Mouse (Mus musculus) inflammation-experienced regulatory T-cells, adult 16 weeks (primary cell): ENCODE data around the gene C4b. TPM values are rescaled to one million over a fixed set of nuclear protein-coding genes. Genes with fewer than 3 reads are reported as not detected.

Source experiments
- polyA plus RNA-seq: library from polyadenylated mRNA; unstranded; fragments of 100-300 nt; shearing (Covaris generic); gene quantifications from one replicate; pipeline ENCODE4 v1.2.1, GENCODE M21; 2017

Gene C4b
- not detected for polyA plus RNA-seq

GRCm38 (mm10) chr17:34743719-34744118 lies at the start of gene C4b:
TSS of gene C4b (minus strand) at chr17:34743882.

Other genes starting within 250 kb of the C4b start
- gene Btnl6, start 226.5 kb downstream of the C4b start, polyA plus RNA-seq, result 0.34 TPM
- gene Notch4, start 179.6 kb downstream of the C4b start, polyA plus RNA-seq, result 0.06 TPM
- gene Gpsm3, start 154.1 kb downstream of the C4b start, polyA plus RNA-seq, result 285 TPM
- gene Pbx2, start 152.6 kb downstream of the C4b start, polyA plus RNA-seq, result 12.8 TPM
- gene Ager, start 146.0 kb downstream of the C4b start, polyA plus RNA-seq, result 2.7 TPM
- 115 TPM for gene Rnf5, start 140.2 kb downstream of the C4b start, polyA plus RNA-seq
- gene Agpat1, start 139.6 kb downstream of the C4b start, polyA plus RNA-seq, result 32.6 TPM
- 3.8 TPM for gene Egfl8, start 127.9 kb downstream of the C4b start, polyA plus RNA-seq
- 28.1 TPM for gene Ppt2, start 115.4 kb downstream of the C4b start, polyA plus RNA-seq
- gene Prrt1, start 114.3 kb downstream of the C4b start, polyA plus RNA-seq, result 3.8 TPM
- gene Fkbpl, start 99.1 kb downstream of the C4b start, polyA plus RNA-seq, result 5.5 TPM
- gene Atf6b, start 96.7 kb downstream of the C4b start, polyA plus RNA-seq, result 95.5 TPM
- gene Tnxb, start 73.3 kb downstream of the C4b start, polyA plus RNA-seq, result not detected
- not detected for gene Cyp21a1, start 60.7 kb upstream of the C4b start, polyA plus RNA-seq
- gene Stk19, start 93.1 kb upstream of the C4b start, polyA plus RNA-seq, result 38.5 TPM
- 96.4 TPM for gene Dxo, start 93.1 kb upstream of the C4b start, polyA plus RNA-seq
- gene Skiv2l, start 106.3 kb upstream of the C4b start, polyA plus RNA-seq, result 169 TPM
- 48.6 TPM for gene Nelfe, start 106.5 kb upstream of the C4b start, polyA plus RNA-seq
- 1.4 TPM for gene Cfb, start 118.6 kb upstream of the C4b start, polyA plus RNA-seq
- 0.66 TPM for gene Zbtb12, start 135.6 kb upstream of the C4b start, polyA plus RNA-seq
- gene Gm20547, start 138.2 kb upstream of the C4b start, polyA plus RNA-seq, result not detected
- gene C2, start 154.4 kb upstream of the C4b start, polyA plus RNA-seq, result 3.3 TPM
- 45.6 TPM for gene Ehmt2, start 154.6 kb upstream of the C4b start, polyA plus RNA-seq
- not detected for gene Slc44a4, start 170.6 kb upstream of the C4b start, polyA plus RNA-seq
- gene Neu1, start 187.4 kb upstream of the C4b start, polyA plus RNA-seq, result 107 TPM
- gene Hspa1b, start 215.4 kb upstream of the C4b start, polyA plus RNA-seq, result 15.1 TPM
- gene Gm20481, start 226.0 kb upstream of the C4b start, polyA plus RNA-seq, result not detected
- 4.3 TPM for gene Hspa1a, start 228.3 kb upstream of the C4b start, polyA plus RNA-seq
- gene Hspa1l, start 228.8 kb upstream of the C4b start, polyA plus RNA-seq, result 0.13 TPM
- 60.3 TPM for gene Lsm2, start 238.0 kb upstream of the C4b start, polyA plus RNA-seq